Mouse (Mus musculus) liver, embryonic 13.5 days (tissue): ENCODE measurements around the gene Ccsap. TPM values are rescaled to one million over a fixed set of nuclear protein-coding genes. Genes with fewer than 3 reads are reported as not detected.

Experiments
- ATAC-seq: fragments of 200-750 bp; cut with Nextera tagmentation; 2 replicates; pipeline ENCODE4 v1.8.0; 2017; ENCODE audit warnings: low read depth, mild to moderate bottlenecking, moderate number of reproducible peaks, moderate library complexity
- DNase-seq: peaks from one replicate; pipeline ENCODE4 v3.0.0; 2022
- H3K27ac ChIP-seq: fragments of 300-500 bp; sonication (generic); 2 replicates; pipeline ENCODE4 v1.5.1; 2015; ENCODE audit warnings: moderate library complexity, mild to moderate bottlenecking, inconsistent platforms
- H3K27me3 ChIP-seq: fragments of 300-500 bp; sonication (generic); 2 replicates; pipeline ENCODE4 v1.6.1; 2015; ENCODE audit warnings: mild to moderate bottlenecking, inconsistent platforms
- H3K36me3 ChIP-seq: fragments of 300-500 bp; sonication (generic); 2 replicates; pipeline ENCODE4 v1.6.1; 2015; ENCODE audit warnings: mild to moderate bottlenecking, inconsistent platforms
- H3K4me1 ChIP-seq: fragments of 300-500 bp; sonication (generic); replicated peaks from 2 replicates; pipeline ENCODE4 v1.6.1; 2015; ENCODE audit warnings: inconsistent platforms
- H3K4me2 ChIP-seq: fragments of 300-500 bp; sonication (generic); 2 replicates; pipeline ENCODE4 v1.6.1; 2015; ENCODE audit warnings: inconsistent platforms, mild to moderate bottlenecking, moderate library complexity
- H3K4me3 ChIP-seq: fragments of 300-500 bp; sonication (generic); replicated peaks from 2 replicates; pipeline ENCODE4 v1.5.1; 2015; ENCODE audit warnings: mild to moderate bottlenecking, inconsistent platforms
- H3K9ac ChIP-seq: fragments of 300-500 bp; sonication (generic); 2 replicates; pipeline ENCODE4 v1.6.1; 2015; ENCODE audit warnings: mild to moderate bottlenecking, inconsistent platforms
- H3K9me3 ChIP-seq: fragments of 300-500 bp; sonication (generic); replicated peaks from 2 replicates; pipeline ENCODE4 v1.6.1; 2016; ENCODE audit warnings: inconsistent platforms
- WGBS: fragments of 180-500 bp; shearing (Covaris S2); methylation state at CpG from one replicate; pipeline ENCODE4 v1.1.7; 2015; ENCODE audit not compliant: insufficient replicate concordance; 5-methylcytosine and 5-hydroxymethylcytosine counted together
- polyA plus RNA-seq: library from polyadenylated mRNA; unstranded; fragments of >200 nt; fragmentation: Nextera tagmentation; extraction: Ambion mirVana; gene quantifications from 2 replicates; pipeline ENCODE4 v1.2.1, GENCODE M21; 2015

Gene Ccsap
- polyA plus RNA-seq, 1 experiment from 2014 or later: 2.3 TPM

- no peak for ATAC-seq
- Histone ChIP-seq H3K4me1 (peaks cover 32% of the 10 kb centered on the region), H3K9me3 (no peaks in the 10 kb centered on the region), H3K27me3 (no peaks in the 10 kb centered on the region), H3K9ac (no peak overlapping the region), H3K27ac (no peak overlapping the region), H3K4me3 (no peak overlapping the region), H3K4me2 (no peak overlapping the region), H3K36me3 (no peaks in the 10 kb centered on the region)
- no peak for DNase-seq
- 29% methylated on average over 1 of the region's 1 CpGs for WGBS
Measured at GRCm38 (mm10) chr8:123854252-123854651, 5.8 kb downstream of the Ccsap start.

GRCm38 (mm10) chr8:123851590-123851989 lies 8.4 kb downstream of the Ccsap start:
- Histone ChIP-seq H3K9me3 (no peaks in the 10 kb centered on the region), H3K36me3 (no peaks in the 10 kb centered on the region), H3K9ac (no peak overlapping the region), H3K4me3 (no peak overlapping the region), H3K4me2 (no peak overlapping the region), H3K27ac (no peak overlapping the region), H3K27me3 (no peaks in the 10 kb centered on the region), H3K4me1 (peaks cover 16% of the 10 kb centered on the region)
- 54% methylated on average over 5 of the region's 5 CpGs for WGBS
- DNase-seq: no peak
- no peak for ATAC-seq

GRCm38 (mm10) chr8:123849352-123849751 lies 10.7 kb downstream of the Ccsap start:
- H3K4me1 ChIP-seq: peaks cover 10% of the 10 kb centered on the region; the same call in 1 of the 2 replicates
- H3K36me3 ChIP-seq: peaks cover 8% of the 10 kb centered on the region
- no peaks in the 10 kb centered on the region for H3K27me3 ChIP-seq
- H3K27ac ChIP-seq: no peak overlapping the region
- H3K4me3 ChIP-seq: no peak overlapping the region
- no peak overlapping the region for H3K9ac ChIP-seq
- ATAC-seq: no peak
- WGBS: 81% methylated on average over 4 of the region's 4 CpGs
- peak; percentile 13 for DNase-seq
- no peaks in the 10 kb centered on the region for H3K9me3 ChIP-seq
- no peak overlapping the region for H3K4me2 ChIP-seq

- H3K9ac ChIP-seq: no peak overlapping the region
- no peak overlapping the region for H3K4me2 ChIP-seq
- H3K4me1 ChIP-seq: peaks cover 10% of the 10 kb centered on the region; the same call in 1 of the 2 replicates
- ATAC-seq (no peak), DNase-seq (no peak)
- no peaks in the 10 kb centered on the region for H3K9me3 ChIP-seq
- WGBS: 56% methylated on average over 3 of the region's 3 CpGs
- H3K27me3 ChIP-seq: no peaks in the 10 kb centered on the region
- H3K4me3 ChIP-seq: no peak overlapping the region
- H3K27ac ChIP-seq: no peak overlapping the region
- H3K36me3 ChIP-seq: peaks cover 12% of the 10 kb centered on the region
Measured at GRCm38 (mm10) chr8:123847546-123847945, 12.5 kb downstream of the Ccsap start.

- DNase-seq (no peak), ATAC-seq (no peak)
- H3K4me2 ChIP-seq: no peak overlapping the region
- no peak overlapping the region for H3K4me3 ChIP-seq
- no peak overlapping the region for H3K9ac ChIP-seq
- peaks cover 7% of the 10 kb centered on the region; the same call in 1 of the 2 replicates for H3K4me1 ChIP-seq
- no peaks in the 10 kb centered on the region for H3K27me3 ChIP-seq
- peaks cover 23% of the 10 kb centered on the region for H3K36me3 ChIP-seq
- H3K9me3 ChIP-seq: no peaks in the 10 kb centered on the region
- H3K27ac ChIP-seq: no peak overlapping the region
- 85% methylated on average over 12 of the region's 12 CpGs for WGBS
Measured at GRCm38 (mm10) chr8:123846509-123846908, 13.5 kb downstream of the Ccsap start.

- Histone ChIP-seq H3K9ac (no peak overlapping the region), H3K9me3 (no peaks in the 10 kb centered on the region), H3K36me3 (peaks cover 28% of the 10 kb centered on the region), H3K4me3 (no peak overlapping the region), H3K27me3 (no peaks in the 10 kb centered on the region), H3K27ac (no peak overlapping the region), H3K4me2 (no peak overlapping the region), H3K4me1 (peaks cover 7% of the 10 kb centered on the region; the same call in 1 of the 2 replicates)
- DNase-seq (no peak), ATAC-seq (no peak)
- 80% methylated on average over 10 of the region's 10 CpGs for WGBS
Measured at GRCm38 (mm10) chr8:123845991-123846390, 14.0 kb downstream of the Ccsap start.

- peaks cover 7% of the 10 kb centered on the region; the same call in 1 of the 2 replicates for H3K4me1 ChIP-seq
- no peak overlapping the region for H3K4me3 ChIP-seq
- H3K9ac ChIP-seq: no peak overlapping the region
- ATAC-seq: no peak
- no peak for DNase-seq
- H3K27me3 ChIP-seq: no peaks in the 10 kb centered on the region
- no peak overlapping the region for H3K27ac ChIP-seq
- WGBS: 33% methylated on average over 13 of the region's 13 CpGs
- peaks cover 28% of the 10 kb centered on the region for H3K36me3 ChIP-seq
- H3K9me3 ChIP-seq: no peaks in the 10 kb centered on the region
- H3K4me2 ChIP-seq: no peak overlapping the region
Measured at GRCm38 (mm10) chr8:123845114-123845513, 14.9 kb downstream of the Ccsap start.

GRCm38 (mm10) chr8:123844341-123844740 lies 15.7 kb downstream of the Ccsap start:
- H3K27ac ChIP-seq: no peak overlapping the region
- no peak overlapping the region for H3K4me3 ChIP-seq
- no peaks in the 10 kb centered on the region for H3K9me3 ChIP-seq
- H3K4me1 ChIP-seq: peaks cover 7% of the 10 kb centered on the region; the same call in 1 of the 2 replicates
- no peak overlapping the region for H3K9ac ChIP-seq
- H3K27me3 ChIP-seq: no peaks in the 10 kb centered on the region
- no peak for DNase-seq
- WGBS: 71% methylated on average over 7 of the region's 7 CpGs
- no peak overlapping the region for H3K4me2 ChIP-seq
- no peak for ATAC-seq
- H3K36me3 ChIP-seq: peaks cover 31% of the 10 kb centered on the region

GRCm38 (mm10) chr8:123842086-123842485 lies 17.9 kb downstream of the Ccsap start:
- H3K36me3 ChIP-seq: peaks cover 44% of the 10 kb centered on the region
- DNase-seq: no peak
- no peaks in the 10 kb centered on the region for H3K9me3 ChIP-seq
- peaks cover 7% of the 10 kb centered on the region; the same call in 1 of the 2 replicates for H3K4me1 ChIP-seq
- no peak overlapping the region for H3K4me2 ChIP-seq
- no peaks in the 10 kb centered on the region for H3K27me3 ChIP-seq
- H3K4me3 ChIP-seq: no peak overlapping the region
- H3K9ac ChIP-seq: no peak overlapping the region
- no peak overlapping the region for H3K27ac ChIP-seq
- ATAC-seq: no peak
- 85% methylated on average over 12 of the region's 12 CpGs for WGBS

- WGBS: 83% methylated on average over 15 of the region's 15 CpGs
- Histone ChIP-seq H3K27ac (no peak overlapping the region), H3K9ac (no peak overlapping the region), H3K4me3 (no peak overlapping the region), H3K9me3 (no peaks in the 10 kb centered on the region), H3K36me3 (peaks cover 47% of the 10 kb centered on the region), H3K4me1 (0 out of 2 replicates have a peak, but pooled peaks cover 2% of the 10 kb centered on the region), H3K4me2 (no peak overlapping the region), H3K27me3 (no peaks in the 10 kb centered on the region)
- DNase-seq (no peak), ATAC-seq (no peak)
Measured at GRCm38 (mm10) chr8:123840578-123841345, 19.2 kb downstream of the Ccsap start.

GRCm38 (mm10) chr8:123838496-123838895 lies 21.5 kb downstream of the Ccsap start:
- DNase-seq: peak; percentile 17
- H3K9me3 ChIP-seq: no peaks in the 10 kb centered on the region
- H3K9ac ChIP-seq: no peak overlapping the region
- no peaks in the 10 kb centered on the region for H3K4me1 ChIP-seq
- H3K27me3 ChIP-seq: no peaks in the 10 kb centered on the region
- no peak overlapping the region for H3K27ac ChIP-seq
- H3K4me3 ChIP-seq: no peak overlapping the region
- ATAC-seq: no peak
- H3K4me2 ChIP-seq: no peak overlapping the region
- WGBS: 70% methylated on average over 9 of the region's 9 CpGs
- peaks cover 59% of the 10 kb centered on the region for H3K36me3 ChIP-seq

- 87% methylated on average over 6 of the region's 6 CpGs for WGBS
- no peak overlapping the region for H3K27ac ChIP-seq
- H3K4me3 ChIP-seq: no peak overlapping the region
- no peaks in the 10 kb centered on the region for H3K27me3 ChIP-seq
- H3K4me2 ChIP-seq: no peak overlapping the region
- H3K4me1 ChIP-seq: no peaks in the 10 kb centered on the region
- peaks cover 62% of the 10 kb centered on the region for H3K36me3 ChIP-seq
- H3K9ac ChIP-seq: no peak overlapping the region
- DNase-seq (no peak), ATAC-seq (peak; percentile 32; the same call in 1 of the 2 replicates)
- H3K9me3 ChIP-seq: no peaks in the 10 kb centered on the region
Measured at GRCm38 (mm10) chr8:123836354-123836753, 23.7 kb downstream of the Ccsap start.
